Mouse (Mus musculus): ENCODE results near the gene Unc50. TPM values are rescaled to one million over a fixed set of nuclear protein-coding genes. Genes with fewer than 3 reads are reported as not detected.

The Unc50 gene
- polyA plus RNA-seq, 1 experiment from 2014 or later: 177 TPM

DNA sequence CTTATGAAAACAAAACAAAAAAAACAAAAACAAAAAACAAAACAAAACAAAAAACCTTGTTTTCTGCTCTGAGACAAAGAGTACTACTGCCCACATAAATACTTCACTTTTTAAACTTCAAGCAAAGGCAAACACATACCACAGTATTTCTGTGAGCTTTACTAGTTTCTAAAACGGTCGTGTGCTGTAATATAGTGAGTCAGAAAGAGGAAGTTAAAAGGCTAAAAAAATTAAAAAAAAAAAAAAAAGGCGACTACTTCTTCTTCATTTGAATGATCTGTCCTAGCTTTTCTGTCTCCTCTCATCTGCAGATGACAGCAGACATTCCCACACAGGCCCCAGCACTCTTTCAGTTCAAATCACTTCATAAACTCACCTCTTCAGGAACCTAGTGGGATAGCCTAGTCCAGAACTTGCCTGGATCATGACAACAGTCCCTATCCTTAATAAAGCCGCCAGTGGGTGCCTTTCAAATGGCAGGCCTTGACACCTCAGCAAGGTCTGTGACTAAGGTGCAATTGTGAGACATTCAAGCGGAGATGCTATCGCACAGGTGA is 44.8 kb downstream of the Unc50 start:
- 81% methylated on average over 6 of the region's 6 CpGs for WGBS
- DNase-seq (ENCODE audit: low spot score) (peak; percentile 20), ATAC-seq (no peak)
- Histone ChIP-seq H3K27me3 (replicated peaks; ENCODE audit: insufficient read depth, low read length) (no peaks in the 10 kb centered on the region), H3K9me3 (ENCODE audit: low read length) (no peaks in the 10 kb centered on the region), H3K4me2 (replicated peaks; ENCODE audit: low read depth, low read length) (no peak overlapping the region), H3K4me1 (ENCODE audit: insufficient read depth, low read depth, low read length) (no peaks in the 10 kb centered on the region), H3K36me3 (ENCODE audit: insufficient read depth, low read length) (no peaks in the 10 kb centered on the region), H3K27ac (ENCODE audit: low read length) (no peak overlapping the region), H3K9ac (replicated peaks; ENCODE audit: low read depth) (no peak overlapping the region), H3K4me3 (ENCODE audit: low read depth, low read length) (no peak overlapping the region)
- TF ChIP-seq EP300 (IDR thresholded peaks at IDR 0.05) (no peak), CTCF (IDR thresholded peaks at IDR 0.05) (no peak)

DNA sequence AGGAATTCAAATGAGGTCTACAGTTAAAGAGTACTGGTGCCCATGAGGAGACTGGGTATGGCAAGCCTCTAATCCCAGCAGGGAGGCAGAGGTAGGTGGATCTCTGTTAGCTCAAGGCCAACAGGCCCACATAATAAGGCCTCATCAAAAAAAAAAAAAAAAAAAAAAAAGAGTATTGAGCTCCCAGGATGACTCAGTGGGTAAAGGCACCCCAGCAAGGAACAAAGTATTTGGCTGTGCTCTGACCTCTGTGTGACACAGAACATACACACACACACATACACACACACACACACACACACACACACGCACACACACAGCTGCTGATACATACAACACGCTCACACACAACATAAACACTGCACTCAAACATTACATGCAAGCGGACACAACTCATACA is 45.4 kb downstream of the Unc50 start:
- no peak for DNase-seq (ENCODE audit: low spot score)
- Histone ChIP-seq H3K4me3 (ENCODE audit: low read depth, low read length) (no peak overlapping the region), H3K27ac (ENCODE audit: low read length) (no peak overlapping the region), H3K27me3 (replicated peaks; ENCODE audit: insufficient read depth, low read length) (no peaks in the 10 kb centered on the region), H3K9ac (replicated peaks; ENCODE audit: low read depth) (no peak overlapping the region), H3K4me2 (replicated peaks; ENCODE audit: low read depth, low read length) (no peak overlapping the region), H3K36me3 (ENCODE audit: insufficient read depth, low read length) (no peaks in the 10 kb centered on the region), H3K4me1 (ENCODE audit: insufficient read depth, low read depth, low read length) (no peaks in the 10 kb centered on the region), H3K9me3 (ENCODE audit: low read length) (no peaks in the 10 kb centered on the region)
- ATAC-seq: no peak
- 88% methylated on average over 3 of the region's 3 CpGs for WGBS
- TF ChIP-seq CTCF (IDR thresholded peaks at IDR 0.05): no peak
- no peak for TF ChIP-seq EP300 (IDR thresholded peaks at IDR 0.05)

DNA sequence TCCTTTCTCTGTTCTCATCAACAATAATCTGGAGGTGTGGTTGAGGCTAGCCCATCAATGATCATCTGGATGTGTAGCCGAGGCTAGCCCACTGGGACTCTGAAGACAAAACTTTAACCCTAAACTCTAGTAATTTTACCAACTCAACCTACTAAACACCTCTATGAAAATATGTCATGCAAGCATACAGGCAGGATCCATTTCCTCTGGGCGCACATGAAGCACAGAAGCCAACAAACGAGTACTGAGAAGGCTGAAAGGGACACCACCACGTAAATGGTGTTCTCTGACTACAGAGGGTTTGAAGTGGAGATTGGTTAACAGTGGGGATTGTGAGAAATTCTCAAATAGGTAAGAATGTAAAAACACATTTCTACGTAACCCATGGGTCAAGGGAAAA is 47.3 kb downstream of the Unc50 start:
- Histone ChIP-seq H3K9me3 (ENCODE audit: low read length) (no peaks in the 10 kb centered on the region), H3K4me1 (ENCODE audit: insufficient read depth, low read depth, low read length) (no peaks in the 10 kb centered on the region), H3K4me2 (replicated peaks; ENCODE audit: low read depth, low read length) (no peak overlapping the region), H3K36me3 (ENCODE audit: insufficient read depth, low read length) (no peaks in the 10 kb centered on the region), H3K27me3 (replicated peaks; ENCODE audit: insufficient read depth, low read length) (no peaks in the 10 kb centered on the region), H3K4me3 (ENCODE audit: low read depth, low read length) (no peak overlapping the region), H3K27ac (ENCODE audit: low read length) (no peak overlapping the region), H3K9ac (replicated peaks; ENCODE audit: low read depth) (no peak overlapping the region)
- TF ChIP-seq EP300 (IDR thresholded peaks at IDR 0.05) (no peak), CTCF (IDR thresholded peaks at IDR 0.05) (no peak)
- WGBS: 78% methylated on average over 5 of the region's 5 CpGs
- ATAC-seq (no peak), DNase-seq (ENCODE audit: low spot score) (no peak)

DNA sequence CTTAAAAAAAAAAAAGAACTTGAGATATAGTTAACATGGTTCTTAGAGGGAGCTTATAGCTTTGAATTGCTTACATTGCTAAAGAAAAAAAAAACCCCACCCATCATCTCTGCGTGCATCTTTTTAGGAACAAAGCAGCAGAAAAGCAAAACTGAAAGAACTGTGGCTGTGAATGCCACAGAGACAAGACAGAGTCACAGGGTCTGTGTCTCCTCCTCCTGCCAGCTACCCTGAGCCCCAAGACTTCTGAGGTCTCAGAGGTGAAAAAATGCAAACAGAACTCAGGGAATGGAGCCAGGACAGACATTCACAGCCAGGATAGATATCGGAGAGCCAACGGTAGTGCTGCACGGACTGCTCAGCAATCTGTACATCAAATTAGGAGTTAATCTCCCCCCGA is 48.0 kb downstream of the Unc50 start:
- 18% methylated on average over 5 of the region's 5 CpGs for WGBS
- Histone ChIP-seq H3K36me3 (ENCODE audit: insufficient read depth, low read length) (no peaks in the 10 kb centered on the region), H3K27me3 (replicated peaks; ENCODE audit: insufficient read depth, low read length) (no peaks in the 10 kb centered on the region), H3K4me2 (replicated peaks; ENCODE audit: low read depth, low read length) (peak overlapping the region; percentile 54), H3K4me3 (ENCODE audit: low read depth, low read length) (peak overlapping the region; percentile 17; the same call in 1 of the 2 replicates), H3K27ac (ENCODE audit: low read length) (no peak overlapping the region), H3K9ac (replicated peaks; ENCODE audit: low read depth) (no peak overlapping the region), H3K4me1 (ENCODE audit: insufficient read depth, low read depth, low read length) (no peaks in the 10 kb centered on the region), H3K9me3 (ENCODE audit: low read length) (no peaks in the 10 kb centered on the region)
- TF ChIP-seq EP300 (IDR thresholded peaks at IDR 0.05): no peak
- DNase-seq (ENCODE audit: low spot score) (no peak), ATAC-seq (no peak)

DNA sequence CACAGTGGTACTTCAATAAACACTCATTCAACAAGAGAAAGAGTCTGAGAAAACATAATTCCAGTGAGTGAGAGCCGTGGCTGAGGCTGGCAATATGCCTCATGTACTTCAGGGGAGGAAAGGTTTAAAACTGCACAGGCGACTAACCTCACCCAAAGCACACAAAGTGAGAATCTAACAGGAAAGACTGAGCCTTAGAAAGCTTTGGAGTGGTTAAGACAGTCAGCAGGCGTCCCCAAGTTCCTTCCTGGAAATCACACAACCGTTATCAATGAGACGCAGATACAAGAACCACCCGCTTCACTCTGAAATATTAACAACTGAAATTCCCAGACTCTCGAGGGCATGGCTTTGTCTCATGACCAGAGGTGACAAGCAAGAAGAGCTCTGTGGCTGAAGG is 48.5 kb downstream of the Unc50 start:
- Histone ChIP-seq H3K4me2 (replicated peaks; ENCODE audit: low read depth, low read length) (peak overlapping the region; percentile 54), H3K4me1 (ENCODE audit: insufficient read depth, low read depth, low read length) (no peaks in the 10 kb centered on the region), H3K27me3 (replicated peaks; ENCODE audit: insufficient read depth, low read length) (no peaks in the 10 kb centered on the region), H3K4me3 (ENCODE audit: low read depth, low read length) (peak overlapping the region; percentile 17; the same call in 1 of the 2 replicates), H3K36me3 (ENCODE audit: insufficient read depth, low read length) (no peaks in the 10 kb centered on the region), H3K9me3 (ENCODE audit: low read length) (no peaks in the 10 kb centered on the region), H3K27ac (ENCODE audit: low read length) (0 out of 2 replicates have a peak overlapping the region, but pooled peaks have one; percentile 1), H3K9ac (replicated peaks; ENCODE audit: low read depth) (no peak overlapping the region)
- 11% methylated on average over 7 of the region's 7 CpGs for WGBS
- ATAC-seq (peak; percentile 61), DNase-seq (ENCODE audit: low spot score) (peak; percentile 72)
- no peak for TF ChIP-seq EP300 (IDR thresholded peaks at IDR 0.05)
- no peak for TF ChIP-seq CTCF (IDR thresholded peaks at IDR 0.05)

DNA sequence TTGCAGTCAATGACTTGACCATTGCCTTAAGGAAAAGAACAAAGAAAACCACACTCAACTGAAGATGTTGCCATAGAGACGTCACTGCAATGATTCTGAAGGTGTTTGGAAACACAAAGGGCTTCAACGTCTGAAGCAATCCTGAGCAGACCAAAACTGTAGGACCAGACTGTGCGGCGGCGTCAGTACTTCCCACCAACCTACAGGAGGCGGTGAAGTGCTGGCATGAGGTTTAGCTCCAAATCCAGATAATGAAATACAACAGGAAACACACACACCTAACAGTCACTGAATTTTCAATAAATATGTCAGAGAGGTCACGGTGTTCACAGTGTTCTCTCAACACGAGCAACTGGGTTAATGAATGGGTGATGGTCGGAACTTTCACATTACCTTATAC is 49.1 kb downstream of the Unc50 start:
- ATAC-seq: peak; percentile 88
- no peaks in the 10 kb centered on the region for H3K36me3 ChIP-seq (ENCODE audit: insufficient read depth, low read length)
- H3K4me1 ChIP-seq (ENCODE audit: insufficient read depth, low read depth, low read length): no peaks in the 10 kb centered on the region
- no peak for TF ChIP-seq EP300 (IDR thresholded peaks at IDR 0.05)
- peak; percentile 73 for TF ChIP-seq CTCF (IDR thresholded peaks at IDR 0.05)
- no peaks in the 10 kb centered on the region for H3K27me3 ChIP-seq (replicated peaks; ENCODE audit: insufficient read depth, low read length)
- peak; percentile 84 for DNase-seq (ENCODE audit: low spot score)
- H3K27ac ChIP-seq (ENCODE audit: low read length): no peak overlapping the region
- H3K9me3 ChIP-seq (ENCODE audit: low read length): no peaks in the 10 kb centered on the region
- H3K4me3 ChIP-seq (ENCODE audit: low read depth, low read length): no peak overlapping the region
- peak overlapping the region; percentile 54; the same call in 1 of the 2 replicates for H3K4me2 ChIP-seq (replicated peaks; ENCODE audit: low read depth, low read length)
- no peak overlapping the region for H3K9ac ChIP-seq (replicated peaks; ENCODE audit: low read depth)
- WGBS: 54% methylated on average over 9 of the region's 9 CpGs

DNA sequence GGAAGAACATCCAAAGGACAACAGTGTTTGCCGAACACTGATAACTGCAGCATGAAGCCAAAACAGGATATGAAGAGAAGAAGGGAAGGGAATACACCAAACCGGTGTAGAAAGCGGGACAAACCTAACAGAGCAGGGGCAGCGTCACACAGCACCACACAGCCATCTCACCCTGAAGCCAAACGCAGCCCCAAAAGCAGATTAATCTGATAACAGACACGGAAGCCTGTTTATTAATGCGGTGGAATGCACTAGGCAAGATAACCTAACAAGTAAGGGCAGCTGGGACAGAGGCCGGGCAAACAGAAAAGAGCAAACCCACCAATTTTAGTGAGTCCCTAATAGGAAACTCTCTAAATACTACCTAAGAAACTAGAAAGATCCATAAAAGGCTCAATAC is 49.8 kb downstream of the Unc50 start:
- no peak overlapping the region for H3K9ac ChIP-seq (replicated peaks; ENCODE audit: low read depth)
- H3K4me3 ChIP-seq (ENCODE audit: low read depth, low read length): no peak overlapping the region
- H3K27ac ChIP-seq (ENCODE audit: low read length): no peak overlapping the region
- DNase-seq (ENCODE audit: low spot score) (no peak), ATAC-seq (no peak)
- no peaks in the 10 kb centered on the region for H3K9me3 ChIP-seq (ENCODE audit: low read length)
- H3K36me3 ChIP-seq (ENCODE audit: insufficient read depth, low read length): no peaks in the 10 kb centered on the region
- TF ChIP-seq CTCF (IDR thresholded peaks at IDR 0.05) (no peak), EP300 (IDR thresholded peaks at IDR 0.05) (no peak)
- H3K4me2 ChIP-seq (replicated peaks; ENCODE audit: low read depth, low read length): no peak overlapping the region
- 55% methylated on average over 8 of the region's 8 CpGs for WGBS
- no peaks in the 10 kb centered on the region for H3K4me1 ChIP-seq (ENCODE audit: insufficient read depth, low read depth, low read length)
- H3K27me3 ChIP-seq (replicated peaks; ENCODE audit: insufficient read depth, low read length): no peaks in the 10 kb centered on the region

All from lung, postnatal 0 days (tissue).